Mouse (Mus musculus) lung, postnatal 36 days (tissue): ENCODE measurements around the gene Atp6v1g2.

Experiments
- DNase-seq: peaks from one replicate; pipeline ENCODE4 v3.0.0; 2022; ENCODE audit warnings: mixed read lengths

Atp6v1g2 gene

DNA sequence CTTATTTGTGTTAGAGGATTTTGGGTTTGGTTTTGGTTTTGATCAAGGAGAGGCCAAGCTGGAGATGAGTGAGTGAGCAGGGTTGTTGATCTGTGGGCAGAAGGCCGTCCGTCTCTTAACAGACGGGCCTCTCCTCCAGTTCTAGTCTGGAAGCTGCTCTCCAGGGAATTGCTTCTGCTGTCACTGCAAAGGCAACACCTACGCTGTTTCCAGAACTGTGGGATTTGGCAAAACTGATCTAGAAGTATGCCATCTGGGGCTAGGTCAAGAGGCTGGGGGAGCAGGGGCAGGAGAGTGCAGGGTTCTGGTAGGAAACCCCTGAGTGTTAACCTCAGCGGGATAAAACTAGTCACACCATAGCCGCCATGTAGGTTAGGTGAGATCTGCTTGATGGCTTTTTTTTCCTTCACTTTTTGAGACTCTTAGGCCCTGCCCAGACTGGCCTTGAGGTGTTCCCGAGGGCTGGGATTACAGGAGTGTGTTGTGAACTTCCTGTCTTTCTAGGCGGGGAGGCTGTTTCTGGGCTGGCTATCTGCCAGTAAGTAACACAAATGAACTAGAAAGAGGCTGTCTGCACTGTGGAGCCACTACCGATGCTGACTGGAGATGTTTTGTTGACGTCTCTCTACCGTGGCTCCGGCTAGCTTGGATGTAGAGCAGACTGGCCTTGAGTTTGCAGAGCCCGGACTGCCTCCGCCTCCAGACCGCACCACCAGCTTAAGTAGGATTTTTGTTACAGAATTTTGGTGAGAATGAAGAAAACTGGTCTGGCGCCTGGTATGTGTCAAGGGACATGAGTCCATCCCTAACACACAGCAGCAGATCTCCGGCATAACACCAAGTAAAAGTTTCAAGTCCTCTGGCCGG, at the start of gene Atp6v1g2:
Atp6v1g2 (plus strand) TSS at position 547 of the 867 bp plus-strand sequence.
- DNase-seq = peak; percentile 64

- DNase-seq = peak; percentile 95
Measured at GRCm38 (mm10) chr17:35185639-35186611, 47.5 kb upstream of the Atp6v1g2 start.

DNA sequence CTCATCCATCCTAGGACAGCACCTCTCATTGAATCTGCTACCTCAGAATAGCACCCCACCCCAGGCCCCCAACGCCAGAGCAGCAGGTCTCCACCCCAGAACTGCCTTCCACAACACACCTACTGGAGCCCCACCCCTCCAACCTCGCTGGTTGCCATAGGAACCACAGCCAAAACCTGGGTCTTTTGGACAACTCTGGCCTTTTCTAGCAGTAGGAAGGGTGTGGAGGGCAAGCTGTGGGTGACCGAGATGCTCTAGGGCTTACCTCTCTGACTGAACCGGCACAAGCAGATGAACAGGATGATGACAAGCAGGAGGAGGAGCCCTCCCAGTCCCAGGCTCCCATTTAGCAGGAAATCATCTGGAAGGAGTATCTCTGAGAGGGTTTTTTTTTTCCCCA, 46.8 kb upstream of the Atp6v1g2 start:
- peak; percentile 66 for DNase-seq

- no peak for DNase-seq
Measured at GRCm38 (mm10) chr17:35187345-35187744, 46.1 kb upstream of the Atp6v1g2 start.

DNA sequence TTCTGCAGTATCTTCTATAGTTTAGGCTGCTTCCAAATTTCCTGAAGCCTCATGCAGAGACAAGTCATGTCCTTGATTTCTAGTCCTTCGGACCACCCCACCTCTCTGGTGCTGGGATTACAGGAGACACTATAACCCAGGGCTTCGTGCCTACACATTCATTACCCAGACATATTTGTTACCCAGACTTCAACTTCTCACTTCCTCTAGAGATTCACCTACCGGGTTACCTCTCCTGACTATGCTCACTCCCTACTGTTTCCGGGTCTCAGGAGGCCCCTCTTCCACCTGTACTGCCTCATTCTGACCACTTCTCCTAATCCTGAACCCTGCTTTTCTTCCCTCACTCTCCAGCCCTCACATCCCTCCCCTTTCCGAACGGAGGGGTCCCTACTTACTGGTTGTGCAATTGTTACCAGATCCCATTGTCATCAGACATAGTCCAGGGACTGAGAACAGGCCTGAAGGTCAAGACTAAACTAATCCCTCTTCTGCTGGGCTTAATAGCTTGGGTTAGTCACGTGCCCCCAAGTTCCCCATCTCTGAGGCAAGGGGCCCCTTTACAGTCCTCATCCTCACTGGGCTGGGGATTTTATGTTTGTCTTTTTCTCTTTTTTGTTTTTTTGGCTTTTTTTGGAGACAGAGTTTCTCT, 45.4 kb upstream of the Atp6v1g2 start, which contains the start of gene Lst1:
Lst1 (minus strand) TSS at position 481 of the 652 bp plus-strand sequence.
- DNase-seq = peak; percentile 38

- DNase-seq = peak; percentile 42
Measured at GRCm38 (mm10) chr17:35189186-35189585, 44.3 kb upstream of the Atp6v1g2 start.

- DNase-seq = peak; percentile 34
Measured at GRCm38 (mm10) chr17:35190096-35190495, 43.4 kb upstream of the Atp6v1g2 start.

DNA sequence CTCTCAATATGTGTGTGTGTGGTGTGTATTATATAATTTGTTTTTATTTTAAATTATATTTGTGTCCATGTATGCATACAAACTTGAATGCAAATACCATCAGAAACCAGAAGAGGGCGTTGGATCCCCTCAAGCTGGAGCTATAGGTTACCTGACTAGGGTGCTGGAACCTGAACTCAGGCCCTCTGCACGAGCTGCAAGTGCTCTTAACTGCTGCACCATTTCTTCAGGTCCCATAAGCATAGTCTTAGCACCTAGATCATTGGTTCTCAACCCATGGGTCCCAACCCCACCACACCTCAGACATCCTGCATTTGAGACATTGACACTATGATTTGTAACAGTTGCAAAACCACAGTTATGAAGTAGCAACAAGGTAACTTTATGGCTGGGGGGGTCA, 41.7 kb upstream of the Atp6v1g2 start:
- no peak for DNase-seq

DNA sequence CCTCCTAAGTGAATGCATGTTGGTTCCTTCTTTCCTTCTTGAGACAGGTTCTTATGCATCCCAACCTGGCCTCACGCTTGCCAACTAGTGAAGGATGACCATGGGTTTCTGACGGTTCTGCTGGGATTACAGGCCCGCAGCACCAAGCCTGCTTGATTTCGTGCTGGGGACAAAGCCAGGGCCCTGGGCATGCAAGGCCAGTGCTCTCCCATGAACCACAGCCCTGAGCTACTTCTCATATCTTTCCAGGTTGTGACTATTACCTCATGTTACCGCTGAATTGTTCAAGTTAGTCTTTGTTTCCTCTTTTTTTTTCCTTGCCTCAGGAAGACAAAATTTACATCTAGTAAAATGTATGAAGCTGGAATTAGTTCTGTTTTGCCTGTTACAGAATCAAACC, 40.5 kb upstream of the Atp6v1g2 start:
- DNase-seq = peak; percentile 48

DNA sequence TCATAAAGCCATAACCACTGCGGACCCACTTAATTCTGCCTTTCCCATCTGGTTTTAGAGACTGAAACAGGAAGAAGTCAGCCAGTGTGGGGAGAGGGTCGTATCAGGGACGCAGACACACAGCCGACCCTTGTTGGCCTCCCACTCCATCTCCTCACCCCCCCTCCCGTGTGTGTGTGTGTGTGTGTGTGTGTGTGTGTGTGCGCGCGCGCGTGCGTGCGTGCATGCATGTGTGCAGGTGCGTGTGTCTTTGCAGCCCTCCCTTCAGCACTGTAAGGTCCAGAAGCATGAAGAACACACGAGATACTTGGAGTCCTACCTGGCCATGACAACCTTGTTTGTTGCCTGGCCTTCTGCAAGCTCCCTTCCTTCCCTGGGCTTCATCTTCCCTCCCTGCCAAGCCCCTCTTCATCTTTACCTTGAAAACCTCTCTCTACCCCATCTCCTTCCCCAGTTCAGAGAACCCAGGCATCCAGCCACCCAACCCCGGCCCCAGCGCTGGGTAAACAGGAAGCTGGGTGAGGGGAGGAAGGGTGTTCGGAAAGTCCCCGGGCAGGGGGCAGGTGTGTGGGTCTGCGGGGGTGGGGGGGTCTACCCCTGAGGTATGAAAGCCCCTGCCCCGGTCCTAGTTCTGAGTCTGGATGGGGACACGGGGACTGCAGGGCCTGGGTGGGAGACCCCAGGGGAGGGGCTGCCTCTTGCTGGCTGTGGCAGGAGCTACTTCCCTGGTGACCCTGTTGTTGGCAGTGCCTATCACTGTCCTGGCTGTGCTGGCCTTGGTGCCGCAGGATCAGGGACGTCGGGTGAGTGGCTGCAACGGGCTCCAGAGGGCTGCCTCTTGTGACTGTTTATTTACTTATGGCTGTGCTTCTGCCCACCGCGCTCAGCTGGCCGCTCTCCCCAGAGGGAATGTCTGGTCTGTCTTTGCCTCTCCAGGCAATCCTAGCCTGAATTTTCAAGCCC, 39.3 kb upstream of the Atp6v1g2 start, which contains the start of gene Ltb:
Ltb (plus strand) TSS at position 559 of the 963 bp plus-strand sequence.
- DNase-seq = peak; percentile 53

DNA sequence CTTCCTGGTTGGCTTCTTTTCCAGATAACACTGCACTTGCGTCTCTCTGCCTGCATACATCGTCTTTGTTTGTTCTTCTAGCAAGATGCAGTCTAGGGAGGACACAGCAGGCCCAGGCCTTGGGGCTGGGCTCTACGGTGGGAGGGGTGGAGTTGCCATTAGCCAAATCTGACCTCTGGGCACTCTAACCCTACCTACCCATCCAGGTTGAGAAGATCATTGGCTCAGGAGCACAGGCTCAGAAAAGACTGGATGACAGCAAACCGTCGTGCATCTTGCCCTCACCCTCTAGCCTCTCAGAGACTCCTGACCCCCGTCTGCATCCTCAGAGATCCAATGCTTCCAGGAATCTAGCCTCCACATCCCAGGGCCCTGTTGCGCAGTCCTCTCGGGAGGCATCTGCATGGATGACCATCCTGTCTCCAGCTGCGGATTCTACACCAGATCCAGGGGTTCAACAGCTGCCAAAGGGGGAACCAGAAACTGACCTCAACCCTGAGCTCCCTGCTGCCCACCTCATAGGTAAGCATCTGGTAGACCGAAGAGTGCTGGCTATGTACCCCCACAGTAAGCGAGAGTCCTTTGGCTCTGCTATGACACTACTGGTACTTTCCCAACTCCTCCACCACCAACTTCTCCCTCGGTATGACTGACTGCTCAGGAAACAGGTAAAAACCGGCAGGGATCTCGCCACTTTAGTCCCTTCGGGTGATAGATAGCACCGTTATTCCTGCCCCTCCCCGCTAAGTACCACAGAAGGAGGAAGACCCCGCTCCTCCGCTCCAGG, 38.4 kb upstream of the Atp6v1g2 start:
- no peak for DNase-seq

DNA sequence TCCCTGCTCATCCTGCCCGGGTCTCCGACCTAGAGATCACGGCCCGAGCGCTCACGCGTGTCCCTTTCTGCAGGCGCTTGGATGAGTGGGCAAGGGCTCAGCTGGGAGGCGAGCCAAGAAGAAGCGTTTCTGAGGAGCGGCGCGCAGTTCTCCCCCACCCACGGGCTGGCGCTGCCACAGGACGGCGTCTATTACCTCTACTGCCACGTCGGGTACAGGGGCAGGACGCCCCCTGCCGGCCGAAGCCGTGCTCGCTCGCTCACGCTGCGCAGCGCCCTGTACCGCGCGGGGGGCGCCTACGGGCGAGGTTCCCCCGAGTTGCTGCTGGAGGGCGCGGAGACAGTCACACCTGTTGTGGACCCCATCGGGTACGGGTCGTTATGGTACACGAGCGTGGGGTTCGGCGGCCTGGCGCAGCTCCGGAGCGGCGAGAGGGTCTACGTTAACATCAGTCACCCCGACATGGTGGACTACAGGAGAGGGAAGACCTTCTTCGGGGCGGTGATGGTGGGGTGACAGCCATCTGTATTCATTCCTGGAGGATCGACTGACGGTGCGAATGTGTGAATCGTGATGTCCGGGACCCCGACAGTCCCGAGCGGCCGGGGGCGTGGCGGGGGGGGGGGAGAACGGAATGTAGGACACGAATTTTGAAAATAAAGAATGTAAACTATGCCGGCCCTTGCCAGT, 37.7 kb upstream of the Atp6v1g2 start:
- DNase-seq = peak; percentile 87

DNA sequence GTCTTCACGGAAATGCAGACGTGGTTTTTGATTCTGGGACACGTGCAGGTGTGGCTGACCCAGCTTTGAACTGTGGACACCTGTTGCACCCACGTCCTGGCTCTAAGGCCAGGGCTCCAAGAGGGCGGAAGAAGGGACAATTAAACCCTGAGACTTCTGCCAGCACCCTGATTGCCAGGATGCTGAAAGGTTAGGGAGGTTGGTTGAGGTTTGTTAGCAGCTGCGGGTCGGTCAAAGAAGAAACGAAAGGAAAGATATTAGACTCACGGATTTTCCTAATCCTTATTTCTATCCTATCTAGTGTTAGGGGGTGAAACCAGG, 37.2 kb upstream of the Atp6v1g2 start:
- no peak for DNase-seq

- DNase-seq = no peak
Measured at GRCm38 (mm10) chr17:35197126-35197525, 36.3 kb upstream of the Atp6v1g2 start.

DNA sequence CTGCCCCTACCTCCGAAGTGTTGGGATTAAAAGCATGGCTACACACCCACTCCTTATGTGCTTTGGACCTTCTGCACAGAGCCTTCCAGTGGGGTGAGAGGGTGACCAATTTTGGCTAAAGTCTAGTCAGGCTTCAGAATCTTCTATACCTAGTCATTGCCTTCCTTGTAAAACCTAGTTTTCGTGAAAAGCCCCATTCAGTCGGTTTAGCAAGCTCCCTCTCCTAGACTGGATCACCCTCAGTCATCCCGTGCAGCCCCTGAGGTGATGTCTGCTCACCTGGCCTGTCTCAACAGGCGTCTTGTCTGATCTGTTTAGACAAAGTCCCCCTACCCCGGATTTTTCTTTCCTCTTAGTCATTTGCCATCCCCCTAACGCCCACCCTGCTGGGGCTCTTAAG, 35.4 kb upstream of the Atp6v1g2 start:
- no peak for DNase-seq

GRCm38 (mm10) chr17:35198946-35199345, 34.5 kb upstream of the Atp6v1g2 start:
- no peak for DNase-seq

GRCm38 (mm10) chr17:35200398-35200797, 33.1 kb upstream of the Atp6v1g2 start:
- peak; percentile 65 for DNase-seq

DNA sequence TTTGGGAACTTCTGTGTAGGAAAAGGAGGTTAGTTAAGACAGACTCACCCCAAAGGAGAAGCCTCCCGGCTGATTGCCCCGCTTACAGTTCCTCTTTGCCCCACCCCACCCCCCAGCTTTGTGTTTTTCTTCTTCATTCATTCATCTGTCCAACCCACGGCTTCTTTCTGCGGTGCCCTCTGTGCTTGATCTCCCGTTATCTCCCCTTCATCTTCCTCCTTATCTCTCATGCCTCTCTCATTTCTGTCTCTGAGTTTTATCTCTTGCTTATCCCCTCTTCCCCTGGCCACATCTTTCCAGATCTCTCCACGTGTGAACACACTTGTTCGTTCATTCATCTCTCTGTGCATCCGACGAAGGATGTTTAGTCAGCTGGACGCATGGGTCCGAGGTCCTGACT, 32.3 kb upstream of the Atp6v1g2 start:
- no peak for DNase-seq

- DNase-seq = peak; percentile 73
Measured at GRCm38 (mm10) chr17:35201787-35202186, 31.7 kb upstream of the Atp6v1g2 start, which contains the start of gene Tnf. TSS of gene Tnf (minus strand) at chr17:35202007.

- no peak for DNase-seq
Measured at GRCm38 (mm10) chr17:35202442-35202841, 31.0 kb upstream of the Atp6v1g2 start.
